7 mouse cellular contexts compared by ENCODE assay signal in genomic region chr14:34673395-34674228, GRCm38 (mm10). TPM values are rescaled to one million over a fixed set of nuclear protein-coding genes. Genes with fewer than 3 reads are reported as not detected.
A peak's percentile ranks its signal among the peaks of the same experiment; 100 is the strongest.
DNase-seq lines count a peak whose midpoint lies in the region; ATAC-seq lines count a peak whose summit lies in the region.

TSS of gene Wapl (plus strand) at chr14:34673928.

- peak within 1 kb of the TSS; percentile 94 for H3K27ac ChIP-seq in intestine, embryonic 16.5 days (ENCODE audit: low read length)
- peak within 1 kb of the TSS; percentile 66 for H3K27ac ChIP-seq in midbrain, embryonic 11.5 days (ENCODE audit: low read depth, low read length)

- WGBS in intestine, embryonic 16.5 days, result under 1% methylated on average over 82 of the region's 90 CpGs
- under 1% methylated on average over 81 of the region's 90 CpGs for WGBS in midbrain, embryonic 11.5 days

- no peaks in the 10 kb centered on the region for H3K27me3 ChIP-seq in intestine, embryonic 16.5 days (replicated peaks; ENCODE audit: control insufficient read depth, insufficient read depth, low read length)
- H3K27me3 ChIP-seq in midbrain, embryonic 11.5 days (ENCODE audit: control insufficient read depth, insufficient read depth, low read length), result no peaks in the 10 kb centered on the region

- peak within 1 kb of the TSS; percentile 100 for H3K9ac ChIP-seq in intestine, embryonic 16.5 days (ENCODE audit: low read depth, low read length)
- peak within 1 kb of the TSS; percentile 93 for H3K9ac ChIP-seq in midbrain, embryonic 11.5 days (ENCODE audit: low read length)

- H3K9me3 ChIP-seq in intestine, embryonic 16.5 days (ENCODE audit: control insufficient read depth, low read length), result no peaks in the 10 kb centered on the region
- H3K9me3 ChIP-seq in midbrain, embryonic 11.5 days (ENCODE audit: control insufficient read depth, low read length), result no peaks in the 10 kb centered on the region

- H3K4me1 ChIP-seq in intestine, embryonic 16.5 days (ENCODE audit: control insufficient read depth, insufficient read depth, low read length), result peaks cover 9% of the 10 kb centered on the region; the same call in 1 of the 2 replicates
- peaks cover 12% of the 10 kb centered on the region for H3K4me1 ChIP-seq in midbrain, embryonic 11.5 days (ENCODE audit: control insufficient read depth, insufficient read depth, low read length)

- H3K4me3 ChIP-seq in intestine, embryonic 16.5 days (ENCODE audit: low read length), result peak within 1 kb of the TSS; percentile 99
- peak within 1 kb of the TSS; percentile 93 for H3K4me3 ChIP-seq in midbrain, embryonic 11.5 days (ENCODE audit: low read depth, low read length)

- ATAC-seq in intestine, embryonic 16.5 days, result peak; percentile 96
- ATAC-seq in midbrain, embryonic 11.5 days (ENCODE audit: low FRiP score), result peak; percentile 99

- peak within 1 kb of the TSS; percentile 73 for H3K4me2 ChIP-seq in intestine, embryonic 16.5 days (ENCODE audit: low read depth, low read length)
- H3K4me2 ChIP-seq in midbrain, embryonic 11.5 days, result peak within 1 kb of the TSS; percentile 88

- intact Hi-C loops in left cerebral cortex, postnatal 36 days (cut with DNase I), result no loop called here

- DNase-seq in adrenal gland, adult 8-10 months, result peak; percentile 97
- peak; percentile 95 for DNase-seq in embryo, embryonic 9.5 days (ENCODE audit: extremely low spot score)
- DNase-seq in gastrocnemius, postnatal 4 days (ENCODE audit: low spot score in 2 of 2), result peak; percentile 92 to 97
- DNase-seq in left cerebral cortex, postnatal 36 days (ENCODE audit: low spot score in 2 of 2), result peak; percentile 98 to 99
- DNase-seq in midbrain, embryonic 11.5 days (ENCODE audit: low spot score, missing footprints), result peak; percentile 99
- peak; percentile 93 for DNase-seq in skeletal muscle tissue, adult 2 months (ENCODE audit: low read depth, low spot score)

- H3K36me3 ChIP-seq in intestine, embryonic 16.5 days (ENCODE audit: control insufficient read depth, insufficient read depth, low read length), result no peaks in the 10 kb centered on the region
- no peaks in the 10 kb centered on the region for H3K36me3 ChIP-seq in midbrain, embryonic 11.5 days (ENCODE audit: control insufficient read depth, insufficient read depth, low read length)

RNA-seq across cellular contexts. Expression of gene Wapl, which starts in this region (rescaled TPM):
- total RNA-seq in adrenal gland, adult 8-10 months (2022), result 100 to 1,000 TPM in 1 of 4 experiments, 10 to 100 TPM in 3; 77.4 to 100 (median 83.2) TPM
- total RNA-seq in gastrocnemius, postnatal 4 days (2021), result 10 to 100 TPM; 48.5 to 53.4 TPM
- 18.0 and 18.1 TPM in 2 replicates for polyA plus RNA-seq in intestine, embryonic 16.5 days (2015; fragmentation: Nextera tagmentation; extraction: Ambion mirVana)
- 10 to 100 TPM; 41.7 to 44.5 TPM for total RNA-seq in left cerebral cortex, postnatal 36 days (2021)
- polyA plus RNA-seq in midbrain, embryonic 11.5 days (2014; fragmentation: Nextera tagmentation; extraction: Ambion mirVana), result 36.7 and 38.1 TPM in 2 replicates

Comparison
In these comparisons a context has a peak if more than half of its experiments do, and no peak if none do; other contexts are left out.
1. Peak in every context shown above with its lines: DNase-seq, ATAC-seq, H3K4me3 ChIP-seq and H3K27ac ChIP-seq.